Mouse (Mus musculus): ENCODE measurements around the gene Ergic1.

DNA sequence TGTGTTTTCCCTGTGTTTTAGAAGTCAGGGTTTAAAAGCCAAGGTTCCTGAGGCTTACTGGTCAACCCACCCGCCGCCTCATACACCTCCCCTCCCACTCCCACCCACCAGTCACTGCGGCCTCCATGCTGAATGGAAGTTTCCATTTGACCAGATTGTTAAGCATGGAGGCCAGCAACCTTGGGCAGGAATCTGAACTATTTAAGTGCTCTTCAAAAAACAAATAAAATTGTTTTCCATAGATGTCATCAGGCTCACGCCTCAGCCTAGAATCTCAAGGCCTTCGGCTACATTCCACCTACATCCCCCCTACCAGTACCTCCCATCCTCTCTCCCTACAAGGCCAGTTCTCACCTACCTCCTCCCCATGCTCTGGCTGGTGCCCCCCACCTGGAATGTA, 57.2 kb downstream of the Ergic1 start:
- no peak for TF ChIP-seq CTCF (IDR thresholded peaks at IDR 0.05; ENCODE audit: borderline replicate concordance, control insufficient read depth, extremely low read depth, insufficient read depth, low read length, poor library complexity)
- no peak for TF ChIP-seq POLR2A (IDR thresholded peaks at IDR 0.05; ENCODE audit: control insufficient read depth, extremely low read depth, insufficient read depth, low read length, poor library complexity)

Measured in thymus, adult 2 months (tissue).